Mouse (Mus musculus): ENCODE data around the gene Eif3m.

- TF ChIP-seq CTCF (IDR thresholded peaks at IDR 0.05; ENCODE audit: control insufficient read depth, insufficient read depth, low read length), result no peak
- TF ChIP-seq POLR2A (IDR thresholded peaks at IDR 0.05; ENCODE audit: borderline replicate concordance, control insufficient read depth, low read depth, low read length), result no peak
Measured at GRCm38 (mm10) chr2:105062741-105063372, 46.0 kb upstream of the Eif3m start.
